Mouse (Mus musculus) heart, embryonic 13.5 days (tissue): ENCODE data around the gene Cxcl16. TPM values are rescaled to one million over a fixed set of nuclear protein-coding genes. Genes with fewer than 3 reads are reported as not detected.
A peak's percentile ranks its signal among the peaks of the same experiment; 100 is the strongest.

Experiments used
- ATAC-seq: fragments of 200-750 bp; cut with Nextera tagmentation; 2 replicates; pipeline ENCODE4 v1.8.0; 2017; ENCODE audit warnings: moderate TSS enrichment; ENCODE audit not compliant: insufficient number of reproducible peaks, low FRiP score, low TSS enrichment; ENCODE audit errors: extremely low read depth
- H3K27ac ChIP-seq: fragments of 300-500 bp; sonication (generic); replicated peaks from 2 replicates; pipeline ENCODE4 v1.5.1; 2015; ENCODE audit warnings: moderate library complexity, mild to moderate bottlenecking, inconsistent platforms
- H3K27me3 ChIP-seq: fragments of 300-500 bp; sonication (generic); replicated peaks from 2 replicates; pipeline ENCODE4 v1.6.1; 2015; ENCODE audit warnings: mild to moderate bottlenecking, inconsistent platforms
- H3K36me3 ChIP-seq: fragments of 300-500 bp; sonication (generic); 2 replicates; pipeline ENCODE4 v1.6.1; 2015; ENCODE audit warnings: mild to moderate bottlenecking, inconsistent platforms
- H3K4me1 ChIP-seq: fragments of 300-500 bp; sonication (generic); 2 replicates; pipeline ENCODE4 v1.6.1; 2015; ENCODE audit warnings: inconsistent platforms
- H3K4me2 ChIP-seq: fragments of 300-500 bp; sonication (generic); 2 replicates; pipeline ENCODE4 v1.6.1; 2015; ENCODE audit warnings: inconsistent platforms, mild to moderate bottlenecking, moderate library complexity
- H3K4me3 ChIP-seq: fragments of 300-500 bp; sonication (generic); 2 replicates; pipeline ENCODE4 v1.5.1; 2015; ENCODE audit warnings: moderate library complexity, mild to moderate bottlenecking, inconsistent platforms
- H3K9ac ChIP-seq: fragments of 300-500 bp; sonication (generic); 2 replicates; pipeline ENCODE4 v1.6.1; 2015; ENCODE audit warnings: inconsistent platforms, mild to moderate bottlenecking, moderate library complexity
- H3K9me3 ChIP-seq: fragments of 300-500 bp; sonication (generic); 2 replicates; pipeline ENCODE4 v1.6.1; 2016; ENCODE audit warnings: inconsistent platforms
- WGBS: fragments of 180-500 bp; shearing (Covaris S2); methylation state at CpG from one replicate; pipeline ENCODE4 v1.1.7; 2015; ENCODE audit warnings: mixed read lengths; 5-methylcytosine and 5-hydroxymethylcytosine counted together
- polyA plus RNA-seq: library from polyadenylated mRNA; unstranded; fragments of >200 nt; fragmentation: Nextera tagmentation; extraction: Ambion mirVana; gene quantifications from 2 replicates; pipeline ENCODE4 v1.2.1, GENCODE M21; 2015

The Cxcl16 gene
- polyA plus RNA-seq, 1 experiment from 2014 or later: 6.9 TPM

GRCm38 (mm10) chr11:70451797-70452498, 7.8 kb downstream of the Cxcl16 start, which contains the start of gene Med11:
Gene Med11, plus strand, starts transcription at chr11:70451919.
- under 1% methylated on average over 46 of the region's 46 CpGs for WGBS
- peak; percentile 97 for ATAC-seq

GRCm38 (mm10) chr11:70450926-70451325, 8.9 kb downstream of the Cxcl16 start:
- Histone ChIP-seq H3K27me3 (no peaks in the 10 kb centered on the region), H3K4me1 (peaks cover 13% of the 10 kb centered on the region), H3K27ac (no peak overlapping the region), H3K9ac (no peak overlapping the region), H3K36me3 (peaks cover 24% of the 10 kb centered on the region), H3K4me2 (no peak overlapping the region), H3K4me3 (no peak overlapping the region), H3K9me3 (no peaks in the 10 kb centered on the region)
- 68% methylated on average over 2 of the region's 2 CpGs for WGBS
- no peak for ATAC-seq

More at GRCm38 (mm10) chr11:70451797-70452498, 7.8 kb downstream of the Cxcl16 start, which contains the start of gene Med11:
- Histone ChIP-seq H3K36me3 (peaks cover 24% of the 10 kb centered on the region), H3K27me3 (no peaks in the 10 kb centered on the region), H3K4me2 (peak within 1 kb of the TSS; percentile 72), H3K4me3 (peak within 1 kb of the TSS; percentile 68), H3K27ac (peak within 1 kb of the TSS; percentile 95), H3K4me1 (peaks cover 13% of the 10 kb centered on the region), H3K9me3 (no peaks in the 10 kb centered on the region), H3K9ac (peak within 1 kb of the TSS; percentile 88)

- WGBS: 66% methylated on average over 1 of the region's 1 CpGs
Measured at GRCm38 (mm10) chr11:70447373-70447772, 12.4 kb downstream of the Cxcl16 start.

GRCm38 (mm10) chr11:70446756-70447155, 13.0 kb downstream of the Cxcl16 start:
- Histone ChIP-seq H3K27me3 (no peaks in the 10 kb centered on the region), H3K9me3 (no peaks in the 10 kb centered on the region), H3K4me3 (no peak overlapping the region), H3K36me3 (peaks cover 5% of the 10 kb centered on the region), H3K4me1 (peaks cover 3% of the 10 kb centered on the region; the same call in 1 of the 2 replicates), H3K9ac (no peak overlapping the region), H3K4me2 (no peak overlapping the region), H3K27ac (no peak overlapping the region)
- no peak for ATAC-seq
- WGBS: 25% methylated on average over 3 of the region's 3 CpGs

More at GRCm38 (mm10) chr11:70447373-70447772, 12.4 kb downstream of the Cxcl16 start:
- Histone ChIP-seq H3K4me3 (no peak overlapping the region), H3K27ac (no peak overlapping the region), H3K9ac (no peak overlapping the region), H3K4me1 (peaks cover 5% of the 10 kb centered on the region), H3K9me3 (no peaks in the 10 kb centered on the region), H3K4me2 (no peak overlapping the region), H3K36me3 (no peaks in the 10 kb centered on the region), H3K27me3 (no peaks in the 10 kb centered on the region)
- ATAC-seq: no peak

- Histone ChIP-seq H3K4me3 (no peak overlapping the region), H3K27me3 (no peaks in the 10 kb centered on the region), H3K27ac (no peak overlapping the region), H3K4me1 (no peaks in the 10 kb centered on the region), H3K4me2 (no peak overlapping the region), H3K9me3 (no peaks in the 10 kb centered on the region), H3K9ac (no peak overlapping the region), H3K36me3 (peaks cover 22% of the 10 kb centered on the region)
- WGBS: 65% methylated on average over 6 of the region's 6 CpGs
- ATAC-seq: no peak
Measured at GRCm38 (mm10) chr11:70444667-70445066, 15.1 kb downstream of the Cxcl16 start.

- H3K4me2 ChIP-seq: no peak overlapping the region
- peaks cover 29% of the 10 kb centered on the region for H3K36me3 ChIP-seq
- no peaks in the 10 kb centered on the region for H3K27me3 ChIP-seq
- H3K9me3 ChIP-seq: no peaks in the 10 kb centered on the region
- H3K9ac ChIP-seq: no peak overlapping the region
- H3K4me3 ChIP-seq: no peak overlapping the region
- 77% methylated on average over 3 of the region's 3 CpGs for WGBS
- ATAC-seq: no peak
- no peaks in the 10 kb centered on the region for H3K4me1 ChIP-seq
- H3K27ac ChIP-seq: no peak overlapping the region
Measured at GRCm38 (mm10) chr11:70443964-70444363, 15.8 kb downstream of the Cxcl16 start.

GRCm38 (mm10) chr11:70441882-70442281, 17.9 kb downstream of the Cxcl16 start:
- ATAC-seq: no peak
- Histone ChIP-seq H3K27me3 (no peaks in the 10 kb centered on the region), H3K4me3 (no peak overlapping the region), H3K4me2 (no peak overlapping the region), H3K9ac (no peak overlapping the region), H3K4me1 (no peaks in the 10 kb centered on the region), H3K27ac (no peak overlapping the region), H3K36me3 (peaks cover 50% of the 10 kb centered on the region), H3K9me3 (no peaks in the 10 kb centered on the region)
- 83% methylated on average over 7 of the region's 7 CpGs for WGBS

- no peak overlapping the region for H3K4me2 ChIP-seq
- no peak overlapping the region for H3K27ac ChIP-seq
- peaks cover 62% of the 10 kb centered on the region for H3K36me3 ChIP-seq
- no peaks in the 10 kb centered on the region for H3K4me1 ChIP-seq
- H3K9me3 ChIP-seq: no peaks in the 10 kb centered on the region
- WGBS: 84% methylated on average over 4 of the region's 4 CpGs
- no peak for ATAC-seq
- no peak overlapping the region for H3K9ac ChIP-seq
- no peaks in the 10 kb centered on the region for H3K27me3 ChIP-seq
- H3K4me3 ChIP-seq: no peak overlapping the region
Measured at GRCm38 (mm10) chr11:70440637-70441036, 19.1 kb downstream of the Cxcl16 start.

GRCm38 (mm10) chr11:70438728-70439374, 20.9 kb downstream of the Cxcl16 start:
- peaks cover 5% of the 10 kb centered on the region for H3K4me1 ChIP-seq
- WGBS: 82% methylated on average over 7 of the region's 7 CpGs
- H3K9ac ChIP-seq: no peak overlapping the region
- H3K4me2 ChIP-seq: no peak overlapping the region
- no peak overlapping the region for H3K4me3 ChIP-seq
- no peaks in the 10 kb centered on the region for H3K9me3 ChIP-seq
- no peak for ATAC-seq
- H3K27me3 ChIP-seq: no peaks in the 10 kb centered on the region
- H3K27ac ChIP-seq: no peak overlapping the region
- peaks cover 63% of the 10 kb centered on the region for H3K36me3 ChIP-seq

GRCm38 (mm10) chr11:70437426-70437825, 22.4 kb downstream of the Cxcl16 start:
- Histone ChIP-seq H3K4me3 (no peak overlapping the region), H3K36me3 (peaks cover 63% of the 10 kb centered on the region), H3K27me3 (no peaks in the 10 kb centered on the region), H3K9ac (no peak overlapping the region), H3K27ac (no peak overlapping the region), H3K4me1 (peaks cover 14% of the 10 kb centered on the region), H3K4me2 (no peak overlapping the region), H3K9me3 (no peaks in the 10 kb centered on the region)
- WGBS: 76% methylated on average over 6 of the region's 6 CpGs
- no peak for ATAC-seq

- H3K27me3 ChIP-seq: no peaks in the 10 kb centered on the region
- H3K9ac ChIP-seq: peak overlapping the region; percentile 13; the same call in 1 of the 2 replicates
- H3K4me3 ChIP-seq: no peak overlapping the region
- H3K27ac ChIP-seq: no peak overlapping the region
- 59% methylated on average over 5 of the region's 5 CpGs for WGBS
- ATAC-seq: no peak
- no peak overlapping the region for H3K4me2 ChIP-seq
- H3K36me3 ChIP-seq: peaks cover 49% of the 10 kb centered on the region
- no peaks in the 10 kb centered on the region for H3K9me3 ChIP-seq
- H3K4me1 ChIP-seq: peaks cover 18% of the 10 kb centered on the region
Measured at GRCm38 (mm10) chr11:70435476-70435875, 24.3 kb downstream of the Cxcl16 start.
